Mouse (Mus musculus): ENCODE measurements around the gene Tmem88.
A peak's percentile ranks its signal among the peaks of the same experiment; 100 is the strongest.

Tmem88 gene

DNA sequence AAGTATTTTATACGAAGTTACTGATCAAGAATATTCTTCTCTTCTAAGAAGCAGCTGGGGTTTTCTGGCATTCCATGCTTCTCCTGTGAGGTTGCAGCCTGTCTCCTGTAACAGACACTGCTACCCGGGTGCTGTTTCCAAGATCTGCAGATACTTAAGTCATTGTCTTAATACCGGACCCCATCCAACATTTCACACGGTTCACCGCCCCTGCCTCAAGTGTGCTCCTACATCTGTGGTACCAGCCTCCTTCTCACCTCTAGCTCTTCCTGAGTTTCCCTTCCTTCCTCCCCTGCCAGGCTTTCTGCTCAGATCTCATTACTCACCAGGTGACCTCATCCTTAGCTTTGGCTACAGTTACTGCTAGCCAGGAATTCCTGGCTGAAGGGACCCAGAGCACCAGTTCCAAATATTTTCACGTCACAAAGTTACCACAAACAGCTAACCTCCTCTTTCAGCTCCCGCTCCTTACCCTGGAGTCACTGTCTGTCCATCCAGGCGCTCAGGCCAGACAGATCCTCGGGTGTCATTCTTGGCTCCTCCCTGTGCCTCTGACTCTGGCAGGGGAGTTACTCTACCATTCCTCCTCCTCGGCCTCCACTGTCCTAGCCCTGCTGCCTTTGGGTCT, 15.4 kb downstream of the Tmem88 start:
- no peak for DNase-seq (ENCODE audit: low read depth, low spot score)

DNA sequence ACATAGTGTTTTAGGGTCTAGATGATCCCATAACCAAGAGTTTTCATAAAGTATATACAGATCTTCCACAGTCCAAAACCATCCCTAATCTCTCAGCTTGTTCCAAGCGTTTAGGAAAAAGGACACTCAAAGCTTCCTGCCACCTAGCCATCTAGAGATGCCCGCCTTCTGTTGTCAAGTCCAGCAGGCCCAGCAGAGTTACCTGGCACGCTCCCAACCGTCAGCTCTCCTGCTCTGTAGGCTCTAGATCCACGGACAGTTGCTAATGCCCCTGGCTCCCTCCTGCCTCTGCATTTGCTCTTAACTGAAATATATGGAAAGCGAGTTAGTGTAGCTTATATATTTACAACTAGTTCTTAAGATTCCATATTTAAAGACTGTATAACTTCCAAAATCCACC, 16.7 kb downstream of the Tmem88 start:
- DNase-seq (ENCODE audit: low read depth, low spot score): no peak

DNA sequence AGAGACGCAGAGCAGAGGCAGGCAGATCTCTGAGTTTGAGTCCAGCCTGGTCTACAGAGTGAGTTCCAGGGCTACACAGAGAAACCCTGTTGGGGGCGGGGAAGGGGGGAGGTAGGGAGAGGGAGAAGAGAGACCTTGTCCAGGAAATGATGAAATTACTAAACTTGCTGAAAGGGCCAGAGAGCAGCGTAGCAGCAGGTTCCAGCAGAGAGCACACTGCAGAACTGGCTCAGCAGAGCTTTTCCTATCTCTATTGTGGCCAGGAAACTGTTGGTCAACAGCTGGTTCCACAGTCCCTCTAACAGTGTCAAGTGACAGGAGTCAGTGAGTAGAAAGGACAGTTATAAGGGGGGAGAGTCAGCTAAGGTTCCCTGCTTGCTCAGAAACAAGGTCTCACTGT, 18.4 kb downstream of the Tmem88 start:
- DNase-seq (ENCODE audit: low read depth, low spot score): no peak

DNA sequence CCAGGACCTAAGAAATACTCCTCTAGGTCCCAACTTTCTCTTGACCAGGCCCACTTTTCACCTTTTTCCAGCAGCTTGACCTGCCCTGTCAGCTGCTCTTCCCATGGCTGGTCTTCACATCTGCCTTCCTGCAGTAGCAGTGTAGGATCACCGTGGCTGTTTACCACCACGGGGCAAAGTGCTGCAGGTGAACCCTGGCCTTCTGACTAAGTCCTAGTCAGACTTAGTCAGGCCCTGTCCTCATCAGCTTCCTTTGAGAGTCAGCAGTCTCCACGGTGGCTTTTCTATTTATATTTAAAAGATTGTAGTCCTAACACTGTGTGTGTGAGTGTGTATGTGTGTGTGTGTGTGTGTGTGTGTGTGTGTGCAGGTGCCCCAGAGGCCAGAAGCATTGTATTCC, 20.3 kb downstream of the Tmem88 start:
- DNase-seq (ENCODE audit: low read depth, low spot score): no peak

DNA sequence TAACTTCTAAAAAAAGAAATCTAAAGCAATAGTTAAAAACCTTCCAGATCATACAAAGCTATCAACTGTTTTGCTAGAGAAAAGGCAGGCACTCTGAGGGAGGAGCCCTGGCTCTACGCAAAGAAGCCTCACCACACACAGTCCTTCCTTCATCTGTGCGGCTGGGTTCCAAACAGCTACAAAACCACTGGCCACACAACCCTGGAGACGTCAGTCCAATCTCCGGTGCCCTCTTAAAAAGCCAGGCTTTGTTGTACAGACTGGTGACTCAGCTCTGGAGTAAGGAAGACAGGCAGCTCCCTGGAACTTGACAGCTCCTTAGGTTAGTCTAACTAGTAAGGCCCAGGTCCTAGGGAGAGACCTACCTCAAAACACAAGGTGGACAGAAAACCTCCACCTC, 22.4 kb downstream of the Tmem88 start:
- DNase-seq (ENCODE audit: low read depth, low spot score): no peak

DNA sequence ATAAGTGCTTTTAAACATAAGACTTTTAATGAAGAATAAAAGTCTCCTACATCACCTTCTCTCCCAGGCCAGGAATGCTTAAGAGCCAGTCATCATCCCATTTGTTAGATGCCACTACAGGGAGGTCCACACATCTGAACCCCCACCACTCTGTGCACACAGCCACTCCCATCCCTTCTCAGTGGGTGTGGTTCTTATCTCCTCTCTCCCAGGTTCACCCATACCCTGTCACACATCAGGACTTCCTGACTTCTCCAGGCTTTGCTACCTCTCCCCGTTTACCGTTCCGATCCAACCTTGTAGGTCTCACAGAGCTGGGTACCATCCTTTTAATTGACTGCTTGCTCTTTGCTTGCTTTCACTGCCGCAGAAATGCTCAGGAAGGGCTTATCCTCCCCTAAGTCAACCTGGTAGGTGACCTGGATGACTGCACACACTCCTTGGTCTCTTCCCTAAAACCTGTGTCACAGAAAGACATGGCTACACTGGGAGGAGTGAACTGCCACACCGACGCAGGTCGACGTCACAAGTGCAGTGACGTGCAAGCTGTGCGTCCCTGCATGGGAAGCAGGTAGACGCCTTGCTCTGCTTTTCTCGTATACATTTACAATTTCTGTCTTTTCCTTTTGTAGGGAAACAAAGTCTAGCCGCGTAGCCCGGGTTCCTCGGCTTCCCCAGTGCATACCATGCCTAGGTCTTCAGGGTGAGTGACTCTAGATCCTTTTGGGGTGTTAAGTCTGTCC, 24.6 kb downstream of the Tmem88 start:
- DNase-seq (ENCODE audit: low read depth, low spot score): no peak

DNA sequence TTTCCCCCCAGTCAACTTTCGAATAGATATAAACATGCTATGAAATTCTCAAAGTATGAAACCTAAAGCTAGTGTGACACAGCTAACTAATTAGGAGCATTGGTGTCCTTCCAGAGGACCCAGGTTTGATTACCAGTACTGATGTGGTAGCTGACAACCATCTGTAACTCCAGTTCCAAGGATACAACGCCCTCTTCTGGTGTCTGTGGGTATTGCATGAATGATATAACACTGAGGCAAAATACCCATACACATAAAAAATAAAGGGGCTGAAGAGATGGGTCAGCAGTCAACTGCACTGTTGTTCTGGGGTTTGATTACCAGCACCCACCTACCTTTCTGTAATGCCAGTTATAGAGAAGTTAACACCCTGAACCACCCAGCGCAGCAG, 25.3 kb downstream of the Tmem88 start:
- no peak for DNase-seq (ENCODE audit: low read depth, low spot score)

DNA sequence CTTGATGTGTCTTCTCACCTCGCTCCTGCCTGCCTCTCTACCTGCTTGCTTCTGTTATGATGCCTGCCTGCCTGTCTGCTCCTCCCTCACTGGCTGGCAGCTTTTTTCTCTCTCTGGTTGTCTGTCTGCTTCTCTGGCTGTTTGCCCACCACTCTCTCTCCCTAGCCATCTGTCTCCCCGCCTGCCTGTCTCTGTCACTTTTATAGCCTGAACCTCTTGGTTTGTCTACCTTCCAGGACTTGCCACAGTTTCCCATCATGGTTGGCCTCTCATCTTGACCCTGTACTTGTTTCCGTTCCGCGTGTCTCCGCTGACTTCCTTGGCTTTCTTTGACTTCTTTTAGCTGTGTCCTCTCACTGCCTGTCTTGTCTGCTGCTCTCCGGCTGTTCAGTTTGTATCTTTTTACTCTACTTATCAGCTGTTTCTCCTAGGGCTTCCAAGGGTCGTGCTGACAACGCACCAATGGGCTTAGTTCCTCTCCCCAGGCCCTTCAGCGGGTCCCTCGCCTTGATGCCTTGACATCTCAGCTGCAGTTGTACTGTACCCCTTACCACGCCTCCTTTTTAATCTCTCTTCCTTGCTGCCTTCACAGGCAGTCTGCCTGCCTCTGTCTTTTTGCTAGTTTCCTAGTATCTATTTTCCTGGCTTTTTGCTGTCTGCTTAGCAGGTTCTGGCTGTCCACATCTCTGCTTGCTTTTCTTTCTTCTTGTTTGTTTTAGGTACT, 25.8 kb downstream of the Tmem88 start:
- DNase-seq (ENCODE audit: low read depth, low spot score): no peak

DNA sequence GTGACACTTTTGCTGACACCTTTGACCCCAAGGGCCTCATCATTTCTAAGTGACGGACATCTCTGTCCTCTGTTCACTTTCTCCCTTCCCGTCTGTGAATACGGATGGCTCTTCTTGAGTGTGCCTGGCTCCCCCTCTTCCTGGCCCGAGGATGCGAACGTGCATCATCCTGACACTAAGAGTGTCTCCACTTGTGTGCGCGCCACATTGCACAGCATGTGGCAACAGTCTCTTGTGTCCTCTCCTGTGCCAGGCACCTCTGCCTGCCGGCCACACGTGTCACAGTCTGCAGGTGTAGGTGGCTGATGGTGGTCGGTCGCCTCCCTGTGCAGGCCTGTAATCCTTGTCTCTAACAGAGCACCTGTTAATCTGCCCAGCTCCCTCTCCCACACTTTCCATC, 26.4 kb downstream of the Tmem88 start:
- no peak for DNase-seq (ENCODE audit: low read depth, low spot score)

DNA sequence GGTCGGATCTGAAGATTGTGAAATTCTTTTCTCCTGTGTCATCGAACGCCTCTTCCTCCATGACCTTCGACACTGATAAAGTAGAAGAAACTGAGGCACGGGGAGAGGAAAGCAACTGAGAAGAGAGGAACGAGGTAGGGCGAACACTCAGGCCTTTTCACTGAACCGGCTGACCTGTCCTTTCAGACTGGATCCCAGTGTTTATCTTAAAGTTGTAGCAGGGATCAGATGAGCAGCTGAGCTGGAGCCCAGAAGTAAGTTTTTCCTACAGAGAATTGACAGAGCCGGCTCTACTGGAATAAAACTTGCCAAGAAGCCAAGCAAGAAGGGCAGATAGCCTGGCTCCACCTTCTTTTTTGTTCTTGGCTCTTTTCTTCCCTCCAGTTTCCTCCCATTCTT, 27.2 kb downstream of the Tmem88 start:
- no peak for DNase-seq (ENCODE audit: low read depth, low spot score)

DNA sequence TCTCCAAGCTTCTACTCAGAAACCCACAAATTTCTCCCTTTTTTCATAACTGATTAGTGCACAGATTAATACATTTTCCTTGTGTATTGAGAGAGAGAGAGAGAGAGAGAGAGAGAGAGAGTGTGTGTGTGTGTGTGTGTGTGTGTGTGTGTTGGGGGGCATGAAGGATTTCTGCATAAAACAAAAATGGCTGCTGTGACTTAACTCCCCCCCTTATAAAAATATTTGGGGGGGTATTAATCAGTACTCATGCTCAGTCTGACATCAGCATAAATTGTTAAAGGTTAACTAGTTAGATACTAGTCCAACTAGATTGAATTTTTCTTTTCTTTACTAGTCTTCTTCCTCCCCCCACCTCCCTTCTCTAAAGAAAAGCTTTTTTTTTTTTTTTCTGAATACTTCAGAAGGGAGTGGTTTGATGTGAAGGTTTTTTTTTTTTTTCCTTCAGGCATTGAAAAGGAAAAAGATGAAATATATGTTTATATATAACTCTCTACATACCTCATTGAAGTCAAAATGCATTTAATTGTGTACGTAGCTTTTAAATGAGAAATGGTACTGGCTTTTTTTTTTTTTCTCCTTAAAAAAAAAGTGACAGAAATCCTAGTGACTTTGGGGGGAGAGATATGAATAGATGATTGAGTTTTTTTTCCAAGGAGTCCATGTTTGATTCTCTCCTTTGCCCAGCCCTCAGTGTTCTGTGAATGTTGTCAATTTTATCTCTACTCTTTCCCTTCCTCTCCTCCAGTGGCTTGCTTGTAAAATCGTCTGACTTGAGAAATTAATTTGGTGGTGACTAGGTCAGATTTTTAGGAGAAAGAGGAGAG, 27.8 kb downstream of the Tmem88 start:
- no peak for DNase-seq (ENCODE audit: low read depth, low spot score)

DNA sequence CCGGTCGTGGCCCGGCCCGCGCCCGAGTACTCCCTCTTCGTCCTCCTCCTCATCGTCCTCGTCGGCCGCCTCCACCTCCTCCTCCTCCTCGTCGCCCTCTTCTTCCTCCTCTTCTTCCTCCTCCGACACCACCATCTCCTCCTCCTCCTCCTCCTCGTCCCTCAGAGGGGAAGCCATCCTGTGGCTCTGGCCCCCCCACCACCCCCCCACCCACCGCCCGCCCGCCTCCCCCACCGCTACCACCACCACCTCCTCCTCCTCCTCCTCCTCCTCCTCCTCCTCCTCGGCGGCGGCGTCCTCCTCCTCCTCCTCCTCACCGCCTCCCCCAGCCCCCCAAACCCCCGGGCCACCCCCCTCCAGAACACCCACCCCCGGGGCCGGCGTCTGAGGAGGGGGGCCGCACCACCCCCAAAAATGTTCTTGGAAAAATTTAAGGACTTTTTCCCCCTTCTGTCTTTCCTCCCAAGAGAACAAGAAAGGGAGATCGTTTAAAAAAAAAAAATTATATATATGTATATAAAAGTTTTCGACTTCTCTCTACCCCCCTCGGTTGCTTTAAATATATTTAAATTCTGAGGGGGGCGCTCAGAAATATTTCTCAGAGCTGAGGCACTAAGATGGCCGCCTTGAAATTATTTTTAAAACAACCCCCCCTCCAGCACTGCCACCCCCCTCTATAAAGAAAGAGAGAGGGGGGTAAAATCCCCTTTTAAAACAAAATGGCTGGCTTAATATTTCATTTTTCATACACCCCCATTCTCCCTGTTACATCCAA, 28.6 kb downstream of the Tmem88 start, which contains the start of gene Chd3:
Chd3 (minus strand) TSS at position 192 of the 775 bp plus-strand sequence.
- no peak for DNase-seq (ENCODE audit: low read depth, low spot score)

DNA sequence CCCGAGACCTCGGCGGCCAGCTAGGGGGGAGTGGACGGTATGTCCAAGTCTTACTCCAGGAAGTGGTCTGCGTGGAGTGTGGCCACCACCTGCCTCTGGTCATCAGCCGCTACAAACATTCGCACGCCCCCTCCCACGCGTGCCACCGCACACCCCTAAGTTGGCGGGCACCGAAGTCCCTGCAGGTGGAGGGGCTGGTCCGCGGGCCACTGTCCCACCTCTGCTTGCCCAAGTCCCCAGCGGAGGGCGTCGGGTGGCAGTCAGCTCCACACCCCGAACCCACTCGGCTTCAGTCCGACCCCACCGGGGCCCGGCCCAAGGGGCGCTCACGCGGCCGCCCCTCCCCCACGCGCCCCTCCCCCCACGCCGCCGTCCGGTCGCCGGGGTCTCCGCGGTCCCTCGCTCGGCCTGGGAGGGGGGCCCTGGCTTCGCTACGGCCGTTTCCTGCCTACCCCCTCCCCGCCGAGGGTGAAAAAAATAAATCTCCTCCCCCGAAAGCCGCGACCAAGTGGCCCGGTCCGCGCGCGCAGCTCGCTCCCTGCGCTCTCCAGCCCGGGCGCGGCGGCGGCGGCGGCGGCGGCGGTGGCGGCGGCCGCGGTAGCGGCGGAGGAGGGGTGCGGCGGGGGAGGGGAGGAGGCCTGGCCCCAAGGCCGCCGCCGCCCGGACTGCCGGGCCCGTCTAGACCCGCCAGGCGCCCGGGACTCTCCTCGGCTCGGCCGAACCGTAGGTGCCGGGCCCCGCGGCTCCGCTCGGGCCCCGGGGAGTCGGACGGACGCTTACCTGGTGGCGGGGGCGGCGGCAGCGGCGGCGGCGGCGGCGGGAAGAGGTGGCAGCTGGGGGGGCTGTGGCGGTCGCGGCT, 29.4 kb downstream of the Tmem88 start:
- no peak for DNase-seq (ENCODE audit: low read depth, low spot score)

DNA sequence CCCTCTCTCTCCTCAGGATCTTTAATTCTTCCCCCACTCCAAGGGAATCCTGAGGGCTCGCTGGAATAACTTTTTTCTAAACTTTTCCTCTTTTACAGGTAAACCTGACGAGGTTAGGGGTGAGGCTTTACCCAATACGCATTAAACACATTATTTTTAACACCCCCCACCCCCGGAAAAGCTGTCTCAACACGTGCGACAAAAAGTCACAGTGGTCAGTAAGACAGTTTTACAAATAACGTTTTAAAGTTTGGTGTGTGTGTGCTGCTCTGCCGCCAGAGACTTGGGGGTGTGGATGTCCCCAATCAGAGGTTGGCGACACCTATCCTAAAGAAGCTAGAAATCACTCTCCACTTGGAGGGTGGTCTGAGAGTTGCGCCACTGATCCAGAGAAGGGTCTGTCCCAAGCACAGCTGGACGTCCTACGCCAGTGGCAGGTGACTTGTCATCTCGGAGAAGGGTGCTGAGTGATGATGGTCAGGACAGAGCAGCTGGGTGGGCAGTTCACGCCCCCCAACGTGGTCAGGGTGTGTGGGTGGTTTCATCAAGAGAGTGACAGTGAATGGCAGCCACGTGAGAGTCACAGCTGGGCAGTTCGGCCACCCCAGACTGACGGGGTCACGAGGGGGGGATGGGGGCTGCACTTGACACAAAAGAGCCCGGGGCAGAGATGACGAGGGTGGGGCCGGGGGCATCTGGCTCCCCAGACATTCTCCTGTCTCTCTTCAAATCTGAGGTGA, 30.2 kb downstream of the Tmem88 start:
- no peak for DNase-seq (ENCODE audit: low read depth, low spot score)

DNA sequence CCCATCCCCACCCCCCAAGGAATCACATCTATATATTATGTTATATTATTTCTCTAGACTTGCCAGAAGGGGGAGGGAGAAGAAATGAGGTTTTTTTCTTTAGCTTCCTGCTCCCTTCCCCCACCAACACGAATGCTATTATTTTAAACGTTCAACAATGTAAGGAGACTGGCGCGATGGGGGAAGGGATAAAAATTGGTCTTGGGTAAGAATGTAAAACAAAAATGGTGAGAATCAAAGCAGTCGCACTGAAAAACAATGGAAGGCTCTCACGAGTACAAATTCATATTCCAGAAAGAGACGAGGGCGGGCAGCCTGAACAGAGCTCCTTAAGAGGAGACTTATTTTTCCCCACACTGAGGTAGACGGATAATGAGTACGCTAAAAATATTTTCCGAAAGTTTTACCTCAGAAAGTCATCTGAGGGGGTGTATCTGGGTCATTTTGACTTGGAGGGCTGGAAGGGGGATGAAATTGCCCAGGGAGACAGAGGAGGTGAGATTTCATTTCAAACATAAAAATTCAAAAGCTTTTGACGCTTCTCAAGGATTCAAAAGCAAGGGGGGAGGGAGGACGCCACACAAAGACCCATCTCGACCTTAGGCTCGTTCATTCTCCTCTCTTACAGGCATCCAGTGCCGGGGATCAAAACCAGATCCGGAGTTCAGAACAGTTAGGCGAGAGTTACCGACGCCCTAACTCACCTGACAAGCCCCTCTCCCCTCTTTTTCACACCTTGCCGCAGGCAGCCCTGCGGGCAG, 31.0 kb downstream of the Tmem88 start:
- DNase-seq (ENCODE audit: low read depth, low spot score): no peak

DNA sequence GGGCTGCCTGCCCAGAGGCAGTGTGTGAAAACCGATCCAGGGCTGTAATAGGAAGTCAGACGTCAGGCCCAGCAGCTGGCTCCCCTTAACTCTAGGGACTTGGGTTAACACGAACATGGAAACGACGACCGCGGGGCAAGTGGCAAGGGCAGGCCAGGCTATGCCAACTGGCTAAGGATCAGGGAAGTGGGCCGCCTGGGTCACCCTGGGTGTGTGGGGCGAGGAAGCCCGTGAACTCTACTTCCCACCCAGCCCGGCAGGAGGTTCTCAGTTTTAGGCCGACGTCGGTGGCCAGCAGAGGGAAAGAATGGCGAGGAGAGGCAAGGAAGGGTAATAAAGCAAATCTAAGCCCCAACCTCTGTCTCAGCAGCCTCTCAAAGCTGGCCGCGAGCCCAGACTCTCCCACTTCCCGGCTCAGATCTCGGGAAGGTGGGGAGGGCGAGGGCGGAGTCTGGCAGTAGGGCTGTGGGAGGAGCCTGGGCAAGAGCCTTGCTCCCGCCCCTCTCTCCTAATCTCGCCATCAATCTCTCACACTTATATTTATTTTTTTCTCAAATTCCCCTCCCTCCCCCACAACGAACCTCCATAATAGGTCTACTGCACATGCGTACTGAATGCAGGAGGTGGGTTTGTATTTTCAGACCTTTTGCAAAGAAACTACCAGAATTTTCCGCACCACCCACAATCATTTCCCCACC, 31.7 kb downstream of the Tmem88 start:
- peak; percentile 69 for DNase-seq (ENCODE audit: low read depth, low spot score)

DNA sequence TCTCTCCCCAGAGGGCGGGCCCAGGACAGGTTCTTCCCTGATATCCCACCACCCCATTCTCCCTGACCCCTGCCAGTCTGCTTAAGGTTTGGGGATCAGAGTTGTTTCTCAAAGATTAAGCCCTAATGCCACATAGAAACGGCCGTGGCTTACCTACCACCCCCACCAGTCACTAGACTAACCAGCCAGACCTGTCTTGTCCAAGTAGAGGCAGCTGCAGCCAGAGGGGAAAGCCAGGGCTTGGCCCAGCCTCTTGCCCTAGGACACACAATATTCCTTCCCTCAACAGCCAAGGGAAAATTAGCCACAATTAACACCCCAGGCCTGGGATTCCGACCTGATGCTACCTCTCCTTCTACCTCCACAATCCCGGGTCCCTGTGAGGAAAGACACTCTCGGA, 32.3 kb downstream of the Tmem88 start:
- DNase-seq (ENCODE audit: low read depth, low spot score): no peak

DNA sequence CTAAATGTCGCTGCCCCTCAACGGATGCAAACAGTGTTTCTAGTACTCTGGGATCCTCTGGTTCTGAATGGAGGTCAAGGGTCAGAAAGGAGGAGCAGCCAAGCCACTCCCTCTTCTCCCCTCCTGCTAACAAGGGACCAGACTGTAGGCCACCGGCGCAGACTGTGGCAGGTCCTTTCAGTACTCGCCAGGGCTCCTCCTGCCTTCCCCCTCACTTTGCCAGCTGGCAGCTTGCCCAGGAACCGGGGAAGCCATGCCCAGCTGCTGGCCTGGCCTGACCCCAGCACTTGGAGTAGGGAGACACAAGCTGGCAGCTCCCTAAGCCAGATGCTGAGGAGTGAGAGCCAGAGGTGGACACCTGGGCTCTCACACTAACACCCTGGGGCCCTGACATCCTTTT, 33.1 kb downstream of the Tmem88 start:
- DNase-seq (ENCODE audit: low read depth, low spot score): peak; percentile 61

All from retina, adult 2 months (tissue).